Mouse (Mus musculus) embryonic fibroblast, embryonic 13.5 days (primary cell): ENCODE results near the gene Chad.

Experiments
- CTCF ChIP-seq: IDR thresholded peaks from 2 replicates; pipeline ENCODE4 v1.5.1; 2011; ENCODE audit warnings: mild to moderate bottlenecking, control low read depth, low read length, moderate library complexity, borderline replicate concordance; ENCODE audit not compliant: insufficient read depth
- POLR2A ChIP-seq: IDR thresholded peaks from 2 replicates; pipeline ENCODE4 v1.6.1; 2011; ENCODE audit warnings: low read depth, mild to moderate bottlenecking, control low read depth, low read length, moderate library complexity

DNA sequence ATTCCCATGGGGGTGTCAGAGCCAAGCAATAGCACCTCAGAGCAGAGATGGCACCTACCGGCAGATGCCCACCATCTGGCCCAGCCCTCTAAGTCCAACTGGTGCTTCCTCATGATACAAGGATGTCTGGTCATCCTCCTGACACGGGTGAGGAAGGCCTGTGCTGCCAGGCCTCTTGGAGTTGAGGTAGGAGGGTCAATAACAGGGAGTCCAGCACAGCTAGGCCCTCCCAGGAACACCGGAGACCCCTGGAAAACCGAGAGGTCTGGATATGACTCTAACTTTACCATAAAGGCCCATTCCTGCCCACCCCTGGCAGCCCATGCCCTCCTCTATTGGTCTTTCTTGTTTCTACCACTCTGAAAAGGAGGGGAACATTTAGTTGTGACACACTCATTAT lies 22.4 kb upstream of the Chad start:
- TF ChIP-seq POLR2A: no peak
- TF ChIP-seq CTCF: no peak
